Mouse (Mus musculus) bone marrow macrophage, adult 2 months (primary cell): ENCODE results near the gene Gm3460.
"Not testable (repeated sequence)": the region's sequence is repeated elsewhere in the genome, so short reads cannot be mapped to it uniquely, and the experiment has no call there.

Experiments
- CTCF ChIP-seq: IDR thresholded peaks from 2 replicates; pipeline ENCODE4 v1.5.1; 2012; ENCODE audit warnings: low read depth, mild to moderate bottlenecking, low read length, moderate library complexity
- POLR2A ChIP-seq: IDR thresholded peaks from 2 replicates; pipeline ENCODE4 v1.6.1; 2012; ENCODE audit warnings: mild to moderate bottlenecking, low read depth, low read length, borderline replicate concordance

- TF ChIP-seq CTCF, POLR2A: not testable (repeated sequence)
Measured at GRCm38 (mm10) chr14:6604551-6604950, 17.7 kb downstream of the Gm3460 start.
